Mouse (Mus musculus): ENCODE measurements around the gene Zfp428. TPM values are rescaled to one million over a fixed set of nuclear protein-coding genes. Genes with fewer than 3 reads are reported as not detected.

Zfp428 gene
- polyA plus RNA-seq, 1 experiment from 2014 or later: 160 TPM

- no peak for ATAC-seq (ENCODE audit: low FRiP score)
- WGBS: 82% methylated on average over 2 of the region's 2 CpGs
Measured at GRCm38 (mm10) chr7:24544506-24544905, 37.7 kb downstream of the Zfp428 start.

GRCm38 (mm10) chr7:24546068-24546614, 39.3 kb downstream of the Zfp428 start, which contains the start of the genes Pinlyp and Xrcc1:
Gene Pinlyp, minus strand, starts transcription at chr7:24546118.
Gene Xrcc1, plus strand, starts transcription at chr7:24546289.
- Histone ChIP-seq H3K27me3 (no peaks in the 10 kb centered on the region), H3K4me2 (replicated peaks) (peak within 1 kb of the TSS; percentile 59), H3K4me1 (peaks cover 15% of the 10 kb centered on the region), H3K9me3 (replicated peaks) (no peaks in the 10 kb centered on the region; the same call in 1 of the 2 replicates), H3K9ac (peak within 1 kb of the TSS; percentile 77), H3K4me3 (peak within 1 kb of the TSS; percentile 71), H3K27ac (peak within 1 kb of the TSS; percentile 58; the same call in 1 of the 2 replicates), H3K36me3 (peaks cover 27% of the 10 kb centered on the region)
- ATAC-seq (ENCODE audit: low FRiP score): peak; percentile 7; the same call in 1 of the 2 replicates
- WGBS: 37% methylated on average over 13 of the region's 13 CpGs

More at GRCm38 (mm10) chr7:24544506-24544905, 37.7 kb downstream of the Zfp428 start:
- Histone ChIP-seq H3K9ac (no peak overlapping the region), H3K4me1 (peaks cover 15% of the 10 kb centered on the region), H3K36me3 (peaks cover 12% of the 10 kb centered on the region), H3K27me3 (no peaks in the 10 kb centered on the region), H3K4me2 (replicated peaks) (no peak overlapping the region), H3K4me3 (no peak overlapping the region), H3K9me3 (replicated peaks) (no peaks in the 10 kb centered on the region; the same call in 1 of the 2 replicates), H3K27ac (no peak overlapping the region)

GRCm38 (mm10) chr7:24546634-24547389, 40.0 kb downstream of the Zfp428 start:
- peak overlapping the region; percentile 58; the same call in 1 of the 2 replicates for H3K27ac ChIP-seq
- no peaks in the 10 kb centered on the region; the same call in 1 of the 2 replicates for H3K9me3 ChIP-seq (replicated peaks)
- peak; percentile 98 for ATAC-seq (ENCODE audit: low FRiP score)
- H3K9ac ChIP-seq: peak overlapping the region; percentile 77
- H3K27me3 ChIP-seq: no peaks in the 10 kb centered on the region
- WGBS: 1% methylated on average over 57 of the region's 57 CpGs
- peaks cover 28% of the 10 kb centered on the region for H3K36me3 ChIP-seq
- H3K4me1 ChIP-seq: peaks cover 15% of the 10 kb centered on the region
- H3K4me2 ChIP-seq (replicated peaks): peak overlapping the region; percentile 59
- peak overlapping the region; percentile 71 for H3K4me3 ChIP-seq

GRCm38 (mm10) chr7:24547534-24548036, 40.8 kb downstream of the Zfp428 start:
- Histone ChIP-seq H3K4me3 (peak overlapping the region; percentile 71), H3K27me3 (no peaks in the 10 kb centered on the region), H3K4me2 (replicated peaks) (peak overlapping the region; percentile 59), H3K4me1 (peaks cover 15% of the 10 kb centered on the region), H3K27ac (no peak overlapping the region), H3K9me3 (replicated peaks) (no peaks in the 10 kb centered on the region; the same call in 1 of the 2 replicates), H3K9ac (peak overlapping the region; percentile 77), H3K36me3 (peaks cover 36% of the 10 kb centered on the region)
- 34% methylated on average over 13 of the region's 13 CpGs for WGBS
- ATAC-seq (ENCODE audit: low FRiP score): peak; percentile 2; the same call in 1 of the 2 replicates

- Histone ChIP-seq H3K4me1 (peaks cover 10% of the 10 kb centered on the region), H3K27me3 (no peaks in the 10 kb centered on the region), H3K4me2 (replicated peaks) (no peak overlapping the region), H3K27ac (no peak overlapping the region), H3K9me3 (replicated peaks) (no peaks in the 10 kb centered on the region), H3K36me3 (peaks cover 60% of the 10 kb centered on the region), H3K9ac (no peak overlapping the region), H3K4me3 (no peak overlapping the region)
- WGBS: 92% methylated on average over 12 of the region's 12 CpGs
- ATAC-seq (ENCODE audit: low FRiP score): no peak
Measured at GRCm38 (mm10) chr7:24551985-24552759, 45.4 kb downstream of the Zfp428 start.

GRCm38 (mm10) chr7:24555786-24556185, 49.0 kb downstream of the Zfp428 start:
- H3K9me3 ChIP-seq (replicated peaks): no peaks in the 10 kb centered on the region
- H3K27ac ChIP-seq: no peak overlapping the region
- H3K9ac ChIP-seq: no peak overlapping the region
- 94% methylated on average over 10 of the region's 10 CpGs for WGBS
- peaks cover 52% of the 10 kb centered on the region for H3K36me3 ChIP-seq
- H3K4me3 ChIP-seq: no peak overlapping the region
- no peak overlapping the region for H3K4me2 ChIP-seq (replicated peaks)
- no peaks in the 10 kb centered on the region for H3K4me1 ChIP-seq
- no peaks in the 10 kb centered on the region for H3K27me3 ChIP-seq
- no peak for ATAC-seq (ENCODE audit: low FRiP score)

GRCm38 (mm10) chr7:24561450-24561849, 54.6 kb downstream of the Zfp428 start:
- no peak overlapping the region for H3K4me3 ChIP-seq
- 91% methylated on average over 4 of the region's 4 CpGs for WGBS
- H3K4me1 ChIP-seq: no peaks in the 10 kb centered on the region
- H3K9me3 ChIP-seq (replicated peaks): no peaks in the 10 kb centered on the region
- no peak for ATAC-seq (ENCODE audit: low FRiP score)
- no peak overlapping the region for H3K4me2 ChIP-seq (replicated peaks)
- no peaks in the 10 kb centered on the region for H3K27me3 ChIP-seq
- H3K27ac ChIP-seq: no peak overlapping the region
- H3K9ac ChIP-seq: no peak overlapping the region
- H3K36me3 ChIP-seq: peaks cover 53% of the 10 kb centered on the region

- Histone ChIP-seq H3K27ac (no peak overlapping the region), H3K36me3 (peaks cover 68% of the 10 kb centered on the region)
- no peak for ATAC-seq (ENCODE audit: low FRiP score)
Measured at GRCm38 (mm10) chr7:24563191-24563836, 56.5 kb downstream of the Zfp428 start.

GRCm38 (mm10) chr7:24563837-24564206, 57.0 kb downstream of the Zfp428 start:
- no peak; the same call in 1 of the 2 replicates for ATAC-seq (ENCODE audit: low FRiP score)
- Histone ChIP-seq H3K9ac (no peak overlapping the region), H3K4me3 (no peak overlapping the region), H3K4me2 (replicated peaks) (no peak overlapping the region), H3K4me1 (no peaks in the 10 kb centered on the region), H3K27me3 (no peaks in the 10 kb centered on the region), H3K36me3 (peaks cover 73% of the 10 kb centered on the region), H3K9me3 (replicated peaks) (no peaks in the 10 kb centered on the region), H3K27ac (no peak overlapping the region)
- 83% methylated on average over 4 of the region's 4 CpGs for WGBS

More at GRCm38 (mm10) chr7:24563191-24563836, 56.5 kb downstream of the Zfp428 start:
- no peak overlapping the region for H3K4me2 ChIP-seq (replicated peaks)
- H3K27me3 ChIP-seq: no peaks in the 10 kb centered on the region
- H3K9ac ChIP-seq: no peak overlapping the region
- H3K9me3 ChIP-seq (replicated peaks): no peaks in the 10 kb centered on the region
- no peak overlapping the region for H3K4me3 ChIP-seq
- WGBS: 93% methylated on average over 8 of the region's 8 CpGs
- H3K4me1 ChIP-seq: no peaks in the 10 kb centered on the region

GRCm38 (mm10) chr7:24564607-24565265, 57.9 kb downstream of the Zfp428 start:
- Histone ChIP-seq H3K9me3 (replicated peaks) (no peaks in the 10 kb centered on the region), H3K4me1 (no peaks in the 10 kb centered on the region), H3K4me3 (no peak overlapping the region), H3K27ac (no peak overlapping the region), H3K36me3 (peaks cover 68% of the 10 kb centered on the region), H3K4me2 (replicated peaks) (no peak overlapping the region), H3K9ac (no peak overlapping the region), H3K27me3 (no peaks in the 10 kb centered on the region)
- peak; percentile 42; the same call in 1 of the 2 replicates for ATAC-seq (ENCODE audit: low FRiP score)
- 64% methylated on average over 6 of the region's 6 CpGs for WGBS

Data from hindbrain, embryonic 12.5 days (tissue).